Mouse (Mus musculus): Measurements from ENCODE around the gene Usp28.

Usp28 gene

DNA sequence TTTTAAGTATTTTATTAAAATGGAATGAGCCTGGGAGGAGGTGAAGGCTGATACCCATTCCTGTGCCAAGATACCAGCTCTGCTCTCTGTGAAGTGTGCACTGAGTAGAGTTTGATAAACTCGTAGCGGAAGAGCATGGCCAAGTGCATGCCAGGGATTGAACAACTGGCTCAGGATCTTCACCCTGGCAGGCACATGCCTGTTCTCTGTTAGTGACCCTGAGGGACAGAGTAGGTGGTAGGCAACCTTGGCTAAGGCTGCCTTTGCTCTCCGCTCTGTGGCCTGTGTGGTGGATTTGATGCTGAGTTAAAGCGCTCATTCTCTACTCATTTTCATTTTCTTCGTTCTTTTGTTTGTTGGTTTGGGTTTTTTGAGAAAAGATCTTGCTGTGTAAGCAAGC is 36.1 kb downstream of the Usp28 start:
- no peak for DNase-seq (ENCODE audit: extremely low read depth, low read depth, low spot score)

GRCm38 (mm10) chr9:49023956-49024355 is 38.8 kb downstream of the Usp28 start:
- DNase-seq (ENCODE audit: extremely low read depth, low read depth, low spot score) = no peak

DNA sequence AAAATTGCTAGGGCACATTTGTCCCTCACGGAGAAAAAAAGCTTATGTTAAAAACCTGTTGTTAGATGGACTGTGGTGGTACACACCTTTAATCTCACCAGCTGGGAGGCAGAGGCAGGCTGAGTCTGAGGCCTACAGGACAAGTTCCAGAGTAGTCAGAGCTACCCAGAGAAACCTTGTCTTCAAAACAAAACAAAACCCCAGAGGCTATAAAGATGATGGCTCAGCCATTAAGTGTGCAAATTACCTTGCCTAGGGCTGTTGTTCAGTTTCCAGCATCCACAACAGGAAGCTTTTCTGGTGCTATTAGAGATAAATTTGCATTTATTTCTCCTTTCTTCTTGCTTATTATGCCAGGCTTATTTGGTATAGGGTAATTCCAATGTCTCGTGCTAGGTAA is 39.4 kb downstream of the Usp28 start:
- DNase-seq (ENCODE audit: extremely low read depth, low read depth, low spot score) = no peak

- DNase-seq (ENCODE audit: extremely low read depth, low read depth, low spot score) = no peak
Measured at GRCm38 (mm10) chr9:49034764-49035163, 49.6 kb downstream of the Usp28 start.

- DNase-seq (ENCODE audit: extremely low read depth, low read depth, low spot score) = no peak
Measured at GRCm38 (mm10) chr9:49050901-49051300, 65.7 kb downstream of the Usp28 start.

DNA sequence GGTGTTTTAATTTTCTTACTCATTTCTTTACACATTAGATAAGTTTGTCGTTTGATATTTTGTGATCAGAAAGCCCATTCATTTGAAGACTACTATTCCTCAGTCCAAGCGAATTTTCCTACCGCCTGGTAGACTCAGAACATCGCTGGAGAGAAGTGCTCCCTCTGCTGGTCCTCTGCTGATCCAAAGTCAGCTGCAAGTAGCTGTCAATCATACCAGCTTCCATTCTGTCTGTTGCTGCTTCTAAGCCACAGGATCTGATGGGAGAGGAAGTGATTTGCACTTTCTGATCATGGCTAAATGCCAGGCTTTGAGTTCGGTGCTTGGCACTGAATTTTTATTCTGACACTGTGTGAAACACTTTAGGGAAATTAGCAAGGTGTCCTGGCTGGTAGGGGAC is 66.2 kb downstream of the Usp28 start:
- DNase-seq (ENCODE audit: extremely low read depth, low read depth, low spot score) = no peak

- DNase-seq (ENCODE audit: extremely low read depth, low read depth, low spot score) = no peak
Measured at GRCm38 (mm10) chr9:49054028-49054427, 68.9 kb downstream of the Usp28 start.

GRCm38 (mm10) chr9:49055333-49056205 is 70.4 kb downstream of the Usp28 start, which contains the start of gene Zw10:
TSS of gene Zw10 (plus strand) at chr9:49055613.
- peak; percentile 40 for DNase-seq (ENCODE audit: extremely low read depth, low read depth, low spot score)

GRCm38 (mm10) chr9:49076847-49077246 is 91.7 kb downstream of the Usp28 start:
- no peak for DNase-seq (ENCODE audit: extremely low read depth, low read depth, low spot score)

- no peak for DNase-seq (ENCODE audit: extremely low read depth, low read depth, low spot score)
Measured at GRCm38 (mm10) chr9:49081107-49081506, 95.9 kb downstream of the Usp28 start, which contains the start of gene Tmprss5. TSS of gene Tmprss5 (plus strand) at chr9:49081260.

DNA sequence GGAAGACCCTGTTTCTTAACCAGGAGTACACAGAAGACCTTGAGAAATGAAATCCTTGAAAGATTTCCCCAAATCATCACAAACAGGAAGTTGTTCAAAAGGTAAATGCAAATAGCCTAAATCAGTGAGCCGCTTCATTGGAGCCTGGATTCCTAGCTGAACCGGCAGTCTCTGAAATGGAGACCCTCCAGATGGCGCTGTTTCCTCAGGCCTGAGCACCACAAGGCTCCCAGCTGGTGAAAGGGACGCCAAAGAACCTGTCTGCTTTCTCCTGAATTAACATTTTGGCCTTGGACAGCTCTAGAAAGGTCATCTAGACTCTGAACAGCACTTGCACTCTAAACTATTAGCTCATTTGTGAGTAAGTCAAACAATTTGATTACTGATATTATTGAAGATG is 96.4 kb downstream of the Usp28 start:
- DNase-seq (ENCODE audit: extremely low read depth, low read depth, low spot score) = no peak

GRCm38 (mm10) chr9:49087317-49087716 is 102.1 kb downstream of the Usp28 start:
- no peak for DNase-seq (ENCODE audit: extremely low read depth, low read depth, low spot score)
